Mouse (Mus musculus) urinary bladder, postnatal 25 days (tissue): Measurements from ENCODE around the gene Dnajb5.
"Not testable (repeated sequence)": the region's sequence is repeated elsewhere in the genome, so short reads cannot be mapped to it uniquely, and the experiment has no call there.

Experiments used
- DNase-seq: peaks from one replicate; pipeline ENCODE4 v3.0.0; 2022; ENCODE audit warnings: low spot score

Dnajb5 gene

GRCm38 (mm10) chr4:42972952-42973351 is 23.3 kb downstream of the Dnajb5 start:
- DNase-seq = no peak

- DNase-seq = no peak
Measured at GRCm38 (mm10) chr4:42973868-42974267, 24.3 kb downstream of the Dnajb5 start.

GRCm38 (mm10) chr4:42978062-42978461 is 28.4 kb downstream of the Dnajb5 start:
- DNase-seq = no peak

DNA sequence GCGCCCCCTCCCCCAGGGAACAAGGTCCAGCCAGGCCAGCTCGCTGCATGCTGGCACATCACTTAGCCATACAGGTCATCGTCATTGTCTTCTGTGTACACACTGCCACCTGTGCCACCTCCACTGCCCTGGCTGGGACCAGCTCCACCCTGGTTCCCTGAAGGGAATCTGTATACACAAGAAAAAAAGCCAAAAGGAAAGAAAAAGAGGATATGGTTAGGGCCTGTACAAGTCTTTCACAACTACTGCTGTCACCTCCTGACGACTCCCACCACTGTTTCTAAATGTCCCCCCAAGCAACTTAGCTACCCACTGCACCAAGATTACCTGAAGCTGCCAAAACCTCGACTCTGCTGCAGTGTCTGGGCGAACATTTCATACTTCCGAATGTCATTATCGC is 30.9 kb downstream of the Dnajb5 start:
- DNase-seq = not testable (repeated sequence)

- DNase-seq = no peak
Measured at GRCm38 (mm10) chr4:42988296-42988695, 38.7 kb downstream of the Dnajb5 start.

DNA sequence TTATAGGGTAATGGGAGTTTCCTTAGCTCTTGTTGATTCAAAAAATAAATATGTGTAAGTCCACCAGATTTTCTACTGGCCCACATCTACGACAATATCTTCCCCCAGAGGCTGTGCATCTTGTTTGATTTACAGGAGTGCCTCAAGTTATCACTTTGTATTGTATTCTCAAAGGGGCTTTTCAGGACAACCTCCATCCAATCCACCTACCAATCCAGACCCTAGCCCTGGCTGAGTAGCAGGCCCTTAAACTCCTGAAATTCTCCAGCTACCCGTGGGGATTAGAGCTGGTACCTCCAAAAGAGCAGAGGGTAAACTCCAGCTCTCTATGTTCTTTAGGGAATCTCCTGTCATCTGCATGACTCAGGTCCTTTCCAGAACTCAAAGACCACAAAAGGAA is 48.4 kb downstream of the Dnajb5 start:
- no peak for DNase-seq

DNA sequence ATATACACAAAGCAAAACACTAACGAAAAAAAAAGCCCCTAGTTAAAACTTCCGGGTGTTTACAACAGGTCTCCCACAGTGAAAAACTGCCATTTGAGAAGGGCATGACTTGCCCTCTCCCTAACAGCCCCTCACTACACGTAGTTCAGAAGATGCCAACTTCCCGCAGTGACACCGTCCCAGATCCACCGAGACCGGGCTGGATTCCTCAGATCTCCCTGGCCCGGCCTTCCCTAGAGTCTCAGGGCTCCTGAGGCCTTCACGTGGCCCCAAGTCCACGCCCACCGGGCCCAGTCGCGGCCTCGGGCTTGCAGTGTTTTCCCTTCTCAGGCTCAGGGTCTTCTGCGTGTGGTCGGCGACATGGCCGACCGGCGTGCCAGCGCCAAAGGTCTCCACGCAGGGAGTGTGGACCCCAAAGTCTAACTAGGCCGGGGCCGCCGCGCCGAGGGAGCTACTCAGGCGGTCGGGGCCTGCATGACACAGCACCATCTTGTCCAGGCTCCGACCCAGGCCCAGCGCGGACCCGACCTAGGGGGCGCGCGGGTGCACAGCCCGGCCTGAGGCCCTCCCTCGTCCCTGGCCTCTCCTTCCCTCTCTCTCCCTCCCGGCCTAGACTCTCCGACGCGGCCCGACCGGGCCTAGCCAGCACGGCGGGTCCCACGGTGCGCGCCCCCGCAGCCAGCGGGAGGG is 50.0 kb downstream of the Dnajb5 start:
- DNase-seq = peak; percentile 70

GRCm38 (mm10) chr4:43000141-43000986 is 50.8 kb downstream of the Dnajb5 start, which contains the start of gene Vcp:
Vcp (minus strand) TSS chr4:43000507.
- DNase-seq = peak; percentile 95

- DNase-seq = no peak
Measured at GRCm38 (mm10) chr4:43001272-43001671, 51.7 kb downstream of the Dnajb5 start.

DNA sequence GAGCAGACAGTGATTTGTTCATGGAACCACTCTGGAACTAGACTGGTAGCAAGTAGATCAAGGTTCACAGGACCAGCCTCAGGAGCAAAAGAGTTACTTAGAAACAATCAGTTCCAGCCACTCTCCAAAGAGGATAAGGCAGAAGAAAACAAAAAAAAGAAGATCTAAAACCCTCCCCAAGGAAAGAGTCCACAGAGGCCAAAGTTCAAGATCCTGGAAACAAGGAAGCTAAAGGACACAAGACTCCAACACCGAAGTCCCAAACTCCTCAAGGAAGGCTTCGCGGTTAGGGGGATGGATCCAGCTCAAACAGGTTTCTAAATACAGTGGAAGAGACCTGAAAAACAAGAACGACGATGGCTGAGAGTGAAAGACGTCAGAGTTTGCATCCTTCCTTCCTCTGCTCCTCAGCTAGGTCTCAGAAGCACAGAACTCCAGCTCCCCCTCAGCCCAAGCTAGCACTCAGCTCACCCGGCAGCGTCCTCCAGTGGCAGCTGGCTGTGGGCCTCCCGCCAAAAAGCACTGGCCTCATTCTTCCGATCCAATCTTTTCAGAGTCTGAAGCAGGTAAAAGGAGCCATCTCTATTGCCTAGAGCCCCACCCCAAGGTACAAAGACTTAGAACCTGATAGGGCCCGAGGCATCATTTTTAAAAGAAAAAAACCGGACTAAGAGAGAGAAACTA is 53.3 kb downstream of the Dnajb5 start:
- no peak for DNase-seq

DNA sequence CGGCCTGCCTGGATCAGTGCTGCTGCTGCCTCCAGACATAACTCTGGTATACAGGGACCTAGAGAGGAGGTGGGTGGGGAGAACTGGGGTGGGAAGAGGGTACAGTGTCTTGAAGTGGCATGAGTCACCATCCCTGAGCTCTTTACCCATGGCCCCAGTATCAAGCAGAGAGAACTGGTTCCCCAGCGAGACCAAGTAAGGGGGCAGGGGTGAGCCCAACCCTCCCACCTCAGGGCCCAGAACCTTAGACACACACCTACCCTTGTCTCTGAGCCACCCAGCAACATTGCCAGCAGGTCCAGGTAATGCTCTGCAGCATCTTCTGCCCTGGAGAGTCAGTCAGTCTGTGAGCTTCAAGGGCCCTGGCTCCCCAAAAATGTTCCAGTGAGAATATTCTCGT is 55.3 kb downstream of the Dnajb5 start:
- no peak for DNase-seq

DNA sequence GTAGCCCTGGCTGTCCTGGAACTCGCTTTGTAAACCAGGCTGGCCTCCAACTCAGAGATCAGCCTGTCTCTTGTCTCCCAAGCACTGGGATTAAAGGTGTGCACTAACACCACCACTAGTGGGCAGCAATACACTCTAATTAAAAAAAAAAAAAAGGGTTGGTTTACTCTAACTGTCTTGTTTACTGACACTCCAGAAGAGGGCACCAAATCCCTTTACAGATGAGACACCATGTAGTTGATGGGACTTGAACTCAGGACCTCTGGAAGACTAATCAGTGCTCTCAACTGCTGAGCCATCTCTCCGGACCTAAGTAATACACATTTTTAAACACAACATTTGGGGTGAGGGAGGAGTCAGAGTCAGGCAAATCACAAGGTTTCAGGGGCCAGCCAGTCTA is 56.2 kb downstream of the Dnajb5 start:
- no peak for DNase-seq
